In the genomic region with DNA sequence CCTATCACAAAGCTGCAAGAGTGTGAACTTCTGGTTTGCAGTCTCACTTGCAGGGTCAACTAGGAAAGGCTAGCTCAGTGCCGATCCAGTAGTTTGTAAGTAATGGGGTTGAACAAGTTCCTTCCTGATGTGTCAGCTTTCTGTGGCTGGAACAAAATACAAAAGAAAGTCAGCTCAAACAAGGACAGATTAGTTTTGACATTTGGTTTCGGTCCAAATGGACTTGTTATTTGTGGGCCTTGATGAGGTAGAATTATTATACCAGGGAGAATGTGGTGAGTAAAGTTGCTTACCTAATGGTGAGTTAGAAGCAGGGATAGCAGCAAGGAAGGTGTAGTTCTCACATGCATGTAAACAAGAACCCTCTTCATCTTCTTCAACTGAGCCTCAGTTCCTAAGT, we compare ENCODE assay signal across 25 mouse cellular contexts.
"Had no signal": no experiment of that assay in that cellular context is flagged by ENCODE, and none has a peak within 500 bp of the region (broad histone marks: within the 10 kb centered on the region; RNA-seq: fewer than 3 reads in every experiment).

No protein-coding gene starts in this region.

- H3K4me1 ChIP-seq: heart, embryonic 10.5 days; hindbrain, embryonic 13.5 days; hindbrain, embryonic 15.5 days; limb, embryonic 10.5 days; liver, embryonic 13.5 days; liver, embryonic 15.5 days had no signal

- H3K9ac ChIP-seq: heart, embryonic 13.5 days; heart, embryonic 15.5 days; hindbrain, embryonic 13.5 days; hindbrain, embryonic 15.5 days; limb, embryonic 12.5 days; liver, embryonic 13.5 days; liver, embryonic 15.5 days; liver, postnatal 0 days had no signal

- H3K9me3 ChIP-seq: heart, embryonic 10.5 days; heart, embryonic 13.5 days; heart, embryonic 15.5 days; hindbrain, embryonic 13.5 days; hindbrain, embryonic 15.5 days; limb, embryonic 10.5 days; limb, embryonic 12.5 days; liver, embryonic 13.5 days; liver, embryonic 15.5 days had no signal

- H3K27ac ChIP-seq: gastrocnemius, adult 2 months; heart, embryonic 10.5 days; heart, embryonic 13.5 days; heart, embryonic 15.5 days; hindbrain, embryonic 13.5 days; hindbrain, embryonic 15.5 days; hindbrain, postnatal 0 days; layer of hippocampus, adult 2 months; left cerebral cortex, adult 2 months; limb, embryonic 10.5 days; limb, embryonic 12.5 days; liver, embryonic 13.5 days; liver, embryonic 15.5 days had no signal

- ATAC-seq: hindbrain, postnatal 0 days; intestine, embryonic 16.5 days; liver, postnatal 0 days had no signal

- H3K4me2 ChIP-seq: heart, embryonic 13.5 days; heart, embryonic 15.5 days; hindbrain, embryonic 13.5 days; hindbrain, embryonic 15.5 days; limb, embryonic 12.5 days; liver, embryonic 13.5 days; liver, embryonic 15.5 days had no signal

- H3K27me3 ChIP-seq: heart, embryonic 13.5 days; heart, embryonic 15.5 days; hindbrain, embryonic 13.5 days; hindbrain, embryonic 15.5 days; limb, embryonic 12.5 days; liver, embryonic 13.5 days; liver, embryonic 15.5 days had no signal

- H3K36me3 ChIP-seq: heart, embryonic 10.5 days; heart, embryonic 13.5 days; heart, embryonic 15.5 days; hindbrain, embryonic 13.5 days; hindbrain, embryonic 15.5 days; limb, embryonic 10.5 days; limb, embryonic 12.5 days; liver, embryonic 13.5 days; liver, embryonic 15.5 days had no signal

- DNase-seq: gastrocnemius, adult 2 months; gastrocnemius, postnatal 10 days; gastrocnemius, postnatal 25 days; heart, adult 18-20 months; heart, postnatal 14 days; heart, postnatal 36 days; kidney, adult 11 months; kidney, adult 8-10 months; kidney, postnatal 14 days; kidney, postnatal 4 days; liver; liver, embryonic 13.5 days; liver, postnatal 0 days had no signal

- H3K4me3 ChIP-seq: gastrocnemius, adult 2 months; heart, embryonic 10.5 days; heart, embryonic 13.5 days; heart, embryonic 15.5 days; hindbrain, embryonic 13.5 days; hindbrain, embryonic 15.5 days; layer of hippocampus, adult 2 months; left cerebral cortex, adult 2 months; limb, embryonic 10.5 days; limb, embryonic 12.5 days; liver, embryonic 13.5 days; liver, embryonic 15.5 days had no signal
